Mouse (Mus musculus) adrenal gland, postnatal 10 days (tissue): ENCODE measurements around the gene Rps11. TPM values are rescaled to one million over a fixed set of nuclear protein-coding genes. Genes with fewer than 3 reads are reported as not detected.
"Not testable (repeated sequence)": the region's sequence is repeated elsewhere in the genome, so short reads cannot be mapped to it uniquely, and the experiment has no call there.

Source experiments
- DNase-seq: peaks from one replicate; pipeline ENCODE4 v3.0.0; 2021; ENCODE audit warnings: mixed read lengths
- total RNA-seq, 2 experiments: library from RNA; stranded (reverse); gene quantifications; 2 replicates each; pipeline ENCODE4 v1.2.3; 2021

Rps11 gene
- total RNA-seq, 2 experiments from 2014 or later: 1,283 to 1,295 TPM

- DNase-seq: no peak
Measured at GRCm38 (mm10) chr7:45133446-45134159, 9.4 kb upstream of the Rps11 start.

GRCm38 (mm10) chr7:45131850-45132249 is 7.6 kb upstream of the Rps11 start:
- DNase-seq: no peak

DNA sequence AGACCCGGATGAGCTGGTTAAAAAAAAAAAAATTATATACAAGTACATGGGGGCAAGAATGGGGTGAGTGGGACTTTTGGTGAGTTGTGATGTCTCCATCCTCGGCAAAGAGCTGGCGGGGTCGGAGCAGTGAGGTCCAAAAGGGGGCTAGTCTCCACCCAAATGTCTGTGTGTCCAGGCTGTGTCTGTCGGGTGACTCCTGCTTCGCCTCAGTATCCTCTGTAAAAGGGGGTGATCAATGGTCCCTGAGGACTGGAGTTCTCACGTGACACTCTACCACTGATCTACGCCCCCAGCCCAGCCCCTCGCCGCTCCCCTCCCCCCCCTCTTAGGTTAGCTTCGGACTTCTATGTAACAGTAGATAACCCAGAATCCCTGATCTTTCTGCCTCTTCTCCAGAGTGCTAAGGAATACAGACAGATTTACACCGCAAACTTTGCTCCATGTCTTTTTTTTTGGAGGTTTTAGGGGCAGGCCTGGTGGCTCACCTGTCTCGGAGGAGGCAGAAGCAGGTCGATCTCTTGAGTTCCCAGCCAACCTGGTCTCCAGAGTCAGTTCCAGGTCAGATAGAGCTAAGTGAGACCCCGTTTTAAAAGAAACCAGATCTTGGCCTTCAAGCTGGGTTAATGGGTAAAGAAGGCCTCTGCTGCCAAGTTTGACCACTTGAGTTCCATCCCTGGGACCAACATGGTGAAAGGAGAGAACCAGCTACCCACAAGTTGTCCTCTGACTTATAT is 5.7 kb upstream of the Rps11 start:
- no peak for DNase-seq

DNA sequence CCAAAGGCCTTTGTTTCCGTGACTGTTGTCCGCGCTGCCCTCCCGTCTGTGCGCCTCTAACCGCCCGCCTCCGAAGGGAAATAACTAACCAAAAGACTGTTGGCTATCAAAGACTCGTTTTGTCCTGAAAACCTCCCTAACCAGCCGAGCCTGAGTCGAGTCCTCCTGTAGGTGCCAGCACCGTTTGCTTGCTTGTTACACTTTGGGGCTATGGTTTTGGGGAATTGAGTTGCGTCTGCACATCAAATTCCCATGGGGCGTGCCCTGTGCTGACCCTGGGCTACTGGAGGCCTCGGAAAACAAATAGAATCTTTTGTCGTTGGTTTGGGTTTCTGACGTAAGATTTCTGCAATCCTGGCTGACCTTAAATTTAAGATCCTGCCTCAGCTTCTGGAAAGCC is 5.1 kb upstream of the Rps11 start:
- peak; percentile 74 for DNase-seq

- DNase-seq: peak; percentile 97
Measured at GRCm38 (mm10) chr7:45128624-45129246, 4.5 kb upstream of the Rps11 start, which contains the start of gene Rpl13a. Gene Rpl13a (minus strand): TSS chr7:45128761.

DNA sequence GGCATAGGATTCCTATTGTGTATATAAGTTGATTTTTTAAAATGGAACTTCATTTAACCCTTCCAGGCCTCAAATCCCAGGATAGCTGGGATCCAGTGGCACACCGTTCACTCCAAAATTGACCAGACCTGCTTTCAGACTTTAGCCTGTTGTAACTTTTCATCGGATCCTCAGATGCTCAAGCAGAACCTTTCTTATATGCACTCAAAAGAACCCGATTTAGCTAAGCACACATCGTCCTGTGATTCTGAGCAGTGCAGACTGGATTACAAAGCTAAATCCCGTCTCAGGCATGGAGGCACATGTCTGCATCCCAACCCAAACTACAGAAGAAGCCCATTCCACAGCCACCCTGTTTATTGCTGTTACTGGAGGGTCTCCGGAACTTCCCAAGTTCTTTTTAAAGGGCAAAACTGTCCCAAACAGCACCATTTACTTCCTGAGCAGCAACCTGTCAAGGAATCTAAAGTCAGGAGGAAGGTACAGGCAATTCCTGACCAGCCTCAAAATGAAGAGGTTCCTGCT is 3.5 kb upstream of the Rps11 start:
- no peak for DNase-seq

- no peak for DNase-seq
Measured at GRCm38 (mm10) chr7:45126844-45127699, 2.8 kb upstream of the Rps11 start.

- DNase-seq: no peak
Measured at GRCm38 (mm10) chr7:45126147-45126843, 2.1 kb upstream of the Rps11 start.

- DNase-seq: not testable (repeated sequence)
Measured at GRCm38 (mm10) chr7:45125649-45126048, 1.4 kb upstream of the Rps11 start.

- no peak for DNase-seq
Measured at GRCm38 (mm10) chr7:45125144-45125600, 933 bp upstream of the Rps11 start.

DNA sequence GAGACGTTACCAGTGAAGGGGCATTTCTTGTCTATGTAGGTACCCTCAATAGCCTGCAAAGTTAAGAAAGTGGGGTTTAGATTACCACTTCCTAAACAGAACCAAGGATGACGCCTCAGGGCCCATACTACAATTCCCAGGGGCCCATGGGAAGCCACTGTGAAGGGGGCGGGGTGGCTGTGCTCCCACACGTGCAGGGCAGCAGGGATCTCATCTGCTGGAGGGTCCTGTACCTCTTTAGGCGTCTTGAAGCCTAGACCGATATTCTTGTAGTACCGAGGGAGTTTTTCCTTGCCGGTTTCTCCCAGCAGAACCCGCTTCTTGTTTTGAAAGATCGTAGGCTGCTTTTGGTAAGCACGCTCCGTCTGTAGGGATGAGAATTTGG is 1.1 kb downstream of the Rps11 start:
- peak; percentile 61 for DNase-seq

DNA sequence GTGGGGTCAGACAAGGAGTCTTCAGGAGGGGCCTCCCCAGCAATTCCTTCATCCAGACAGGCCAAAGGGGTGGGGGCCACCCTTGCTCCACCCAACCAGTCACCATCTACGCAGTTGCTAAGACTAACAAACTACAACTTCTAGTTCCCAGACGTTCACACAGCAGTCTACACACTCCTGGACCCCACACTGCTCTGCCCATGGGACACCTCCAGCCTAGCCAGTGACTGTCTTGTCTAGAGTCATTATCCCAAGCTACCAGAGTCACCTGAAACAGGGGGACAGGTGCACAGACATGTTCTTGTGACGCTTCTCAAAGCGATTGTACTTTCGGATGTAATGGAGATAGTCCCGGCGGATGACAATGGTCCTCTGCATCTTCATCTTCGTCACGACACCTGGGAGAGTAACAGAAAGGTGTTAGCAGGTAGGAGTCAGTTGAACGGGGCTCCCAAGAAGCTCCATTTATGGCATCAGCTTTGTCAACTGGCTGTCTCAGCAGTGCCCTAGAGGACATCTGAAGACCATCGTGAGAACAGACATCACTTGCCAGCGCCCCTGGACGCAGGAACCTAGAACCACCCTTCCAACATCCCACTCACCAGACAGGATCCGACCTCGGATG is 1.6 kb downstream of the Rps11 start:
- no peak for DNase-seq

GRCm38 (mm10) chr7:45121966-45122365 is 2.3 kb downstream of the Rps11 start:
- DNase-seq: no peak

DNA sequence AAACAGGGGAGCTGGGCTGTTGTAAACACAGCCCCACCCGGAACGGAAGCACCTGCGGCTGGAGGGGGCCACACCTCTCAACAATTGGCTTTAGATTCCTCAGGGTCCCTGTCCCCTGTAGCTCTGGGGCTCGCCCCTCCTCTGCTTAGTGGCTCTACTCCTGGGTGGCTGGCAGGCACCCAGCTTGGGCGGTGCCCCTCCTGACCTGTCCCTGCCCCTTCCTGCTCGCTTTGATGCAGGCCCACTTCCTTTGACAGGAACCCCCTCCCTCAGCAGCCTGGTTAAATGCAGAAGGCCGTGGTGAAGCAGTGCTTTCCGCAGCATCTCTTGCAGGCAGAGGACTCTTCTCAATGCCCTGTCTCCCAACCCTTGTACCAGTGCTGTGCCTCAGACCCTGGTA is 2.8 kb downstream of the Rps11 start:
- DNase-seq: peak; percentile 68

GRCm38 (mm10) chr7:45119780-45120709 is 4.2 kb downstream of the Rps11 start:
- no peak for DNase-seq

DNA sequence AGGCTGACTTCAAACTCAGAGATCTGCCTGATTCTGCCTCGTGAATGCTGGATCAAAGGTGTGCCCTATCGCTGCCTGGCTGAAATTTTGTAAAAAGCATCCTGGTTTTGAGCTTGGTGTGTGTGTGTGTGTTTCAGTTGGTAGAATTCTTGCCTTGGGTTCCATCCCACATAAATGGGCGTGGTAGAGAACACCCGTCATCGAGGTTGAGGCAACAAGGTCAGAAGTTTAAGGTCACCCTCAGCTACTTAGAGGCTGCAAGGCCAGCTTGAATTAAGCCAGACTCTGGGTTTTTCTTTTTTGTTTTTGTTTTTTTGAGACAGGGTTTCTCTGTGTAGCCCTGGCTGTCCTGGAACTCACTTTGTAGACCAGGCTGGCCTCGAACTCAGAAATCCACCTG is 5.9 kb downstream of the Rps11 start:
- DNase-seq: no peak

GRCm38 (mm10) chr7:45117566-45117965 is 6.7 kb downstream of the Rps11 start:
- DNase-seq: no peak

DNA sequence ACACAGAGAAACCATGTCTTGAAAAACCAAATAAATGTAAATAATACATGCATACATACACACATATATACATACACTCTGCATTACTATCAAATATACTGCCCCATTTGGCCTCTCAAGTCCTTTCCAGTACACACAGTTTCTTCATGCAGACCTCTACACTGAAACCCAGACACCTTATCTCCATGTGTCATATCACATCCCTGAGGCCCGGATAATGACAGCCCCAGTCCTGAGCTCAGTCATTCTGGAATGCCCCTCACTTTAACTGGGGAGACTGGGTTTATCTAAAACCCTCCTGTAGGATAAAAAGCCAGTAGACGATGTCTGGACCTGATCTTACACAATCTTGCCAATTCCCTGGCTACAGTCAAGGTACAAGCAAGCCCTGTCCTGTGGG is 10.8 kb downstream of the Rps11 start:
- DNase-seq: no peak

- no peak for DNase-seq
Measured at GRCm38 (mm10) chr7:45112529-45112928, 11.7 kb downstream of the Rps11 start.

DNA sequence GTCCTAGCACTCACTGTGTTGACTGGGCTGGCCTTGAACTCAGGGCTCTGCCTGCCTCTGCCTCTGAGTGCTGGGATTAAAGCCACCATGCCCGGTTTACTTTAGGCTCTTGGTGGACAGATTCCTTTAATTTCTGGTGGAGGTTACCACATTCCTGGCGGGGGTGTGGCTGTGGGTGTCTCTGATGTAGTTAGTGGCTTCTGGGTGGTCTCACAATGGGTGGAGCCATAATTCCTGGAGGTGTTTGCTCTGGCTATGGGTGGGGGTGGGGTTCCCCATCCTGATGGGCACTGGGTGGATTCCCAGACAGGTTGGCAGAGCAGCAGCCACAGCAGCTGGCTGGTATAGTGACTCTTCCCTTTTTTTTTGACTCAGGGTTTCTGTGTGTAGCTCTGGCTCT is 12.3 kb downstream of the Rps11 start:
- no peak for DNase-seq
